Mouse (Mus musculus): ENCODE measurements around the gene Cd55b. TPM values are rescaled to one million over a fixed set of nuclear protein-coding genes. Genes with fewer than 3 reads are reported as not detected.
A peak's percentile ranks its signal among the peaks of the same experiment; 100 is the strongest.
"Not testable (repeated sequence)": the region's sequence is repeated elsewhere in the genome, so short reads cannot be mapped to it uniquely, and the experiment has no call there.

Gene Cd55b
- polyA plus RNA-seq, 1 experiment from 2014 or later, result not detected

- H3K36me3 ChIP-seq (replicated peaks); H3K27ac ChIP-seq (replicated peaks); H3K9me3 ChIP-seq; H3K4me3 ChIP-seq; DNase-seq (ENCODE audit: low spot score); H3K4me1 ChIP-seq; H3K27me3 ChIP-seq (replicated peaks; ENCODE audit: low read depth, poor library complexity, severe bottlenecking): not testable (repeated sequence)
Observed at GRCm38 (mm10) chr1:130387282-130387681, 35.5 kb downstream of the Cd55b start.

DNA sequence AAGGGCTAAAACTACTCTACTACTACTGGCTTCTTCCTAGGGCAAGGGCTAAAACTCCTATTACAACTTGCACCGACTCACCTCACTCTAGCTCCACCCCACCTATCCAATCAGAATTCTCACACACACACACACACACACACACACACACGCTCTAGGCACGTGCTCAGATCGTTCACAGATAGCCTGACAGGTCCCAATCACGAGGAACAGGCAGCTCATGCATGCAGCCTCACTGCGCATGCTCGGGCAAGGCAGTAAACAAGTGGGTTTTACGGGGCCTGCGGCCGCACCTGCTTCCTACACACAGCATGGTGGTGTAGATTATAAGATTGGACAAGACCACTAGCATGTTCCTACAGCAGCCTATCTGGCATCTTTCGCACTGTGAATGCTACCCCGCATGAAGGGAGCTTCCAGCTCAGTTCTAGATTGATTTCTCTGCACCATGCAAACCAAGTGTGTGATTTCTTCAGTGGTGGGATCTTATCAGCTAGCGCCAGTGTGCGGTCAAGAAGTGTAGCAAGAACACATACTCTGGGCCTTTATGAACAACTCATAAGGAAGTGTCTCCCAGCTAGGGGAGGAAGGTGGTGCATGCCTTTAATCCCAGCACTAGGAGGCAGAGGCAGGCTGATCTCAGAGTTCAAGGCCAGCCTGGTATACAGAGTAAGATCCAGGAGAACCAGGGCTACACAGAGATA is 44.9 kb downstream of the Cd55b start:
- Histone ChIP-seq H3K27ac (replicated peaks) (no peak overlapping the region), H3K36me3 (replicated peaks) (no peaks in the 10 kb centered on the region), H3K4me1 (no peaks in the 10 kb centered on the region), H3K9me3 (no peaks in the 10 kb centered on the region), H3K27me3 (replicated peaks; ENCODE audit: low read depth, poor library complexity, severe bottlenecking) (no peaks in the 10 kb centered on the region), H3K4me3 (no peak overlapping the region)
- 93% methylated on average over 14 of the region's 14 CpGs for WGBS
- no peak for DNase-seq (ENCODE audit: low spot score)

DNA sequence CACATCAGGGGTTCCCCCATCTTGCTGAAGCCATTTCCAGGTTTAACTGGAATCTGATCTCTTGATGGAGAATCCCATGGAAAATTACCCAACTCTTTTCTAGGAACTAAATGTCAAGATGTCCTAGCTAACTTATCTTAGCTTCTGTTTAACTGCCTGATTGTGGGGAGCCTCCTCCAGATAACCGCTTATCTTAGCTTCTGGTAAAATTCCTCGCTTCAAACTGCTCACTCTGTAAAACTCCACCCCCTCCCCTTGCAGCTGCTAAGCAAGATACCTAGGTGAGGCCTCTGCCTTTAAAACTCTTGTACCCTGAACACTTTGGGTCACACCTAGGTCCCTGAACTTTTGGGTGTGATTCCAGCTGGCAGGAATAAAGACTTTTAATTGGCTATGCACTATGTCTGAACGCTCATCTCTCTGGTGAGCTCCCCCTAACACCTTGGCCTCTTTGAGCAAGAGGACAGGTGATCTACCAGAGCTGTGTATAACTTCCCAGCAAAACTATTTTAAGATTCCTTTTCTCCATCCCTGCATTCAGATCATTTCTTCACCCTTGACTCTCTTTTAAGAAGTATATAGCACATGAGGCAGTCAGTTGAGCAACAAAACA is 48.5 kb downstream of the Cd55b start:
- H3K4me1 ChIP-seq, result no peaks in the 10 kb centered on the region
- H3K4me3 ChIP-seq, result no peak overlapping the region
- no peaks in the 10 kb centered on the region for H3K9me3 ChIP-seq
- H3K36me3 ChIP-seq (replicated peaks), result no peaks in the 10 kb centered on the region
- WGBS, result 79% methylated on average over 3 of the region's 3 CpGs
- DNase-seq (ENCODE audit: low spot score), result no peak
- H3K27ac ChIP-seq (replicated peaks), result no peak overlapping the region
- no peaks in the 10 kb centered on the region for H3K27me3 ChIP-seq (replicated peaks; ENCODE audit: low read depth, poor library complexity, severe bottlenecking)

DNA sequence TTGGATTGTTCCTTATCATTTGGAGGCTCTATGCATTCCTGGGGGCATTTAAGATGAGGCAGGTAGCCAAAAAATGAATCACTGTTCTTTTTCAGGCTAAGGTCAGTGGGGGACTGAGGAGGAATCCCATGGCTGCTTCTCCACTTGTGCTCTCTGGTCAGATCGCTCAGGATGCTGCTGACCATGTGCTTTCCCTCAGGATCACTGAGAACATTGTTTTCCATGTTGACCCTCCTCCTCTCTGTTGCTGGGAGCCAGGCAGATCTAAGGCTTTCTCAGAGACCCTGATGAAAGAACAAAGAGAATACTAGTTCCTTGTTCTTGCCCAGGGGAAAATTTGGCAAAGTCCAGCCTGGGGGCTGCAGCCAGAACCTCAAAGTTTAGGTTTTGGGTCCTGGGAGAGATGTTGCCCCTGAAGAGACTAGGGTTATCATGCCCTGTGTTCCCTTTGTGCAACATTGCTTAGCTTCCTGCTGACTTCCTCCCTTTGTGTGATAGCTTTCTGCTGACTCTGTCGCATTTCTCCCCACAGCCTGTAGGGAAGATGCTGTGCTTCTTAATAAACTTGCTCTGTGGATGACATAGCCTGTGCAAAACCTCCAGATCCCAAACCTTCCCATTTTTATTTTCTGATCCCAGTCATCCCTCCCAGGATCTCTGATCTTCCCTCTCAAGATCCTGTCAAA is 49.3 kb downstream of the Cd55b start:
- H3K4me3 ChIP-seq, result no peak overlapping the region
- no peaks in the 10 kb centered on the region for H3K27me3 ChIP-seq (replicated peaks; ENCODE audit: low read depth, poor library complexity, severe bottlenecking)
- no peak for DNase-seq (ENCODE audit: low spot score)
- 20% methylated on average over 2 of the region's 2 CpGs for WGBS
- H3K9me3 ChIP-seq, result no peaks in the 10 kb centered on the region
- no peaks in the 10 kb centered on the region for H3K36me3 ChIP-seq (replicated peaks)
- H3K4me1 ChIP-seq, result no peaks in the 10 kb centered on the region
- H3K27ac ChIP-seq (replicated peaks), result no peak overlapping the region

- Histone ChIP-seq H3K9me3 (no peaks in the 10 kb centered on the region), H3K27me3 (replicated peaks; ENCODE audit: low read depth, poor library complexity, severe bottlenecking) (no peaks in the 10 kb centered on the region)
- WGBS, result 40% methylated on average over 7 of the region's 7 CpGs
Observed at GRCm38 (mm10) chr1:130371895-130372528, 50.8 kb downstream of the Cd55b start.

DNA sequence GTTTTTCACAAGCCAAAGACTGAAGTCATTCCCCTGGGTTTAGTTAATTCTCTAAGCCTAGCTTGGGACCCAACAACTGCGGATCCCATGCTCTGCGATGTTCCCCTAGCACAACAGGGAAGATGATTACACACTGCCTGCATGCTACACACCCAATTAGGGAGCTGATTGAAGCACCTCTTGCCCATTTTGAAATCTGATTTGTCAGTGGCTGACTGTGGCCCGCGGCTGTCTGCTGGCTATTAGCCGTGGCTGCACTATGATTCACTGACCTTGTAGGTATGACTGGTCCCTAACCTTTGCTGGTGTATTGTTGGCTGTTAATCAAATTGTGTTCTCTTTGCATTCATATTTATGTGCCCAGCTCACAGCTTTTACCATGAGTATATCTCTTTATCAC is 51.5 kb downstream of the Cd55b start:
- no peak for DNase-seq (ENCODE audit: low spot score)
- H3K36me3 ChIP-seq (replicated peaks), result no peaks in the 10 kb centered on the region
- H3K27me3 ChIP-seq (replicated peaks; ENCODE audit: low read depth, poor library complexity, severe bottlenecking), result no peaks in the 10 kb centered on the region
- no peak overlapping the region for H3K27ac ChIP-seq (replicated peaks)
- H3K4me1 ChIP-seq, result no peaks in the 10 kb centered on the region
- no peaks in the 10 kb centered on the region for H3K9me3 ChIP-seq
- WGBS, result 88% methylated on average over 5 of the region's 5 CpGs
- H3K4me3 ChIP-seq, result no peak overlapping the region

More at GRCm38 (mm10) chr1:130371895-130372528, 50.8 kb downstream of the Cd55b start:
- no peak overlapping the region for H3K4me3 ChIP-seq
- H3K36me3 ChIP-seq (replicated peaks), result no peaks in the 10 kb centered on the region
- H3K27ac ChIP-seq (replicated peaks), result no peak overlapping the region
- no peaks in the 10 kb centered on the region for H3K4me1 ChIP-seq
- peak; percentile 50 for DNase-seq (ENCODE audit: low spot score)

DNA sequence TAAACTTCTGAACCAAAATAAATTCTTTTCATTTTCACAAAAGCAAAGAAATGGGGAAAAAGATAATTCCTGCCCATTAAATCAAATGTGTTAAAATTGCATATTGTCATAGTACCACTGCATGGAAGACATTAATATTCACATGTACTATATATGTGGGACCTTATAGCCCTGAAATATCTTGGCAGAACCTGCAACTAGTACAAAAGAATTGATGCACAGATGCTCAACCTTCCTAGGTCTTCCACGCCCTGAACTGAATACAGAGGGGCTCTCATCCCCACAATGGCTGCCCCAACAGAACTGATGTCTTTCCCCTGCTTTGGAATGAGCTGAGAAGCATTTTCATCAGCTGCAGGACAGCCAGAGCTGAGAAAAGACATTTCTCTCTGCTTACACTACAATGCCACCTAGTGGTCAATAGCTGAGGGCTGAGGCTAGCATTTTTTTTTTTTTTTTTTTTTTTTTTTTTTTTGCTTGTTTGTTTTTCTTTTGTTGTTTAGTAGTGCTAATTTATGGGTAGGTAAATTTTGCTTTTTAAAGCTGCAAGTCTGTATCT is 72.7 kb downstream of the Cd55b start:
- peak; percentile 12 for DNase-seq (ENCODE audit: low spot score)

DNA sequence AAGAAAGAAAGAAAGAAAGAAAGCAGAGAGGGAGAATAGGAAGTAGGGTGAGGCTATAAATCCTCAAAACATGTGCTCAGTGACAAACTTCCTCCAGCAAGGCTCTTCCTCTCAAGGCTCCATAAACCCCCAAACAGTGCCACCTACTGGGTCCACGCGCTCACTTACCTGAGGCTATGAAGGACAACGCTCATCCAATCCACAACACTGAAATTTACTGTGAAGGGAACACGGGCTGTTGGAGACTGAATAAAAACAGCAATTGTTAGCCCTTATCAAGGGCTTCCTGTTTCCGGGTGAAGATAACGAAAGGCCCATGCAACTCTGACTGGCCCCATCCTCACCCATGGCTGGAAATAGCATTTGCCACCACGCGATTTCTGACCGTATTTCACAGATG is 80.4 kb downstream of the Cd55b start:
- no peak overlapping the region for H3K4me3 ChIP-seq
- H3K36me3 ChIP-seq (replicated peaks), result no peaks in the 10 kb centered on the region
- H3K9me3 ChIP-seq, result no peaks in the 10 kb centered on the region
- H3K27ac ChIP-seq (replicated peaks), result no peak overlapping the region
- H3K27me3 ChIP-seq (replicated peaks; ENCODE audit: low read depth, poor library complexity, severe bottlenecking), result no peaks in the 10 kb centered on the region
- H3K4me1 ChIP-seq, result no peaks in the 10 kb centered on the region
- no peak for DNase-seq (ENCODE audit: low spot score)
- 85% methylated on average over 9 of the region's 9 CpGs for WGBS

More for the DNA sequence above, 72.7 kb downstream of the Cd55b start:
- no peaks in the 10 kb centered on the region for H3K9me3 ChIP-seq
- H3K4me3 ChIP-seq, result no peak overlapping the region
- no peaks in the 10 kb centered on the region for H3K36me3 ChIP-seq (replicated peaks)
- WGBS, result 8% methylated on average over 1 of the region's 1 CpGs
- H3K27ac ChIP-seq (replicated peaks), result no peak overlapping the region
- no peaks in the 10 kb centered on the region for H3K4me1 ChIP-seq
- H3K27me3 ChIP-seq (replicated peaks; ENCODE audit: low read depth, poor library complexity, severe bottlenecking), result no peaks in the 10 kb centered on the region

Other genes with a start within 250 kb of the Cd55b start
- gene Cd55, start 39.7 kb upstream of the Cd55b start, polyA plus RNA-seq (2016; fragmentation: Nextera tagmentation; extraction: Ambion mirVana), result 2.1 and 3.6 TPM in 2 replicates
- not detected in 2 replicates for gene Zp3r, start 206.6 kb upstream of the Cd55b start, polyA plus RNA-seq (2016; fragmentation: Nextera tagmentation; extraction: Ambion mirVana)
- gene C4bp, start 238.6 kb upstream of the Cd55b start, polyA plus RNA-seq (2016; fragmentation: Nextera tagmentation; extraction: Ambion mirVana), result not detected in 2 replicates

All from embryonic facial prominence, embryonic 10.5 days (tissue).